Mouse (Mus musculus) erythroblast, embryonic 14.5 days (primary cell): Measurements from ENCODE around the gene Psmb7. TPM values are rescaled to one million over a fixed set of nuclear protein-coding genes. Genes with fewer than 3 reads are reported as not detected.

ENCODE experiments used
- H3K27me3 ChIP-seq: 2 replicates; pipeline ENCODE4 v1.6.1; 2012; ENCODE audit warnings: inconsistent platforms; ENCODE audit not compliant: control insufficient read depth
- H3K36me3 ChIP-seq: 2 replicates; pipeline ENCODE4 v1.6.1; 2012; ENCODE audit warnings: mild to moderate bottlenecking, inconsistent platforms; ENCODE audit not compliant: control insufficient read depth
- H3K4me1 ChIP-seq: 2 replicates; pipeline ENCODE4 v1.6.1; 2012; ENCODE audit warnings: inconsistent platforms; ENCODE audit not compliant: control insufficient read depth
- H3K4me3 ChIP-seq: replicated peaks from 2 replicates; pipeline ENCODE3; 2012; ENCODE audit warnings: moderate library complexity, mild to moderate bottlenecking, inconsistent platforms
- H3K9me3 ChIP-seq: 2 replicates; pipeline ENCODE4 v1.6.1; 2012; ENCODE audit warnings: low read length, inconsistent platforms, mixed read lengths; ENCODE audit not compliant: control insufficient read depth
- GATA1 ChIP-seq: IDR thresholded peaks from 2 replicates; pipeline ENCODE4 v1.6.1; 2012; ENCODE audit warnings: low read length, inconsistent platforms, mixed read lengths
- TAL1 ChIP-seq: IDR thresholded peaks from 3 replicates; pipeline ENCODE4 v1.6.1; 2012; ENCODE audit warnings: low read length, inconsistent platforms, mixed read lengths
- polyA plus RNA-seq: library from polyadenylated mRNA; stranded (reverse); fragments of >175 nt; gene quantifications from 2 replicates; pipeline ENCODE4 v1.2.3, GENCODE M21; 2012

Psmb7 gene
- polyA plus RNA-seq, 1 experiment = 2.3 TPM

- H3K4me3 ChIP-seq = no peak overlapping the region
- TF ChIP-seq TAL1 = no peak
- no peak for TF ChIP-seq GATA1
- H3K36me3 ChIP-seq = peaks cover 71% of the 10 kb centered on the region
- no peaks in the 10 kb centered on the region for H3K27me3 ChIP-seq
- H3K9me3 ChIP-seq = no peaks in the 10 kb centered on the region
- H3K4me1 ChIP-seq = no peaks in the 10 kb centered on the region
These were observed 33.7 kb downstream of the Psmb7 start for GRCm38 (mm10) chr2:38610161-38610560.

GRCm38 (mm10) chr2:38609310-38609709, 34.6 kb downstream of the Psmb7 start:
- Histone ChIP-seq H3K36me3 (peaks cover 70% of the 10 kb centered on the region), H3K4me1 (no peaks in the 10 kb centered on the region), H3K27me3 (no peaks in the 10 kb centered on the region), H3K4me3 (no peak overlapping the region), H3K9me3 (no peaks in the 10 kb centered on the region)
- no peak for TF ChIP-seq TAL1

- H3K9me3 ChIP-seq = no peaks in the 10 kb centered on the region
- H3K27me3 ChIP-seq = no peaks in the 10 kb centered on the region
- H3K36me3 ChIP-seq = peaks cover 71% of the 10 kb centered on the region
- no peak overlapping the region for H3K4me3 ChIP-seq
- no peak for TF ChIP-seq TAL1
- TF ChIP-seq GATA1 = no peak
- H3K4me1 ChIP-seq = no peaks in the 10 kb centered on the region
These were observed 35.0 kb downstream of the Psmb7 start for GRCm38 (mm10) chr2:38608831-38609309.

GRCm38 (mm10) chr2:38607716-38608115, 36.2 kb downstream of the Psmb7 start:
- Histone ChIP-seq H3K4me1 (no peaks in the 10 kb centered on the region), H3K27me3 (no peaks in the 10 kb centered on the region), H3K9me3 (no peaks in the 10 kb centered on the region), H3K4me3 (no peak overlapping the region), H3K36me3 (peaks cover 65% of the 10 kb centered on the region)
- TF ChIP-seq GATA1 (no peak), TAL1 (no peak)

GRCm38 (mm10) chr2:38600842-38601241, 43.0 kb downstream of the Psmb7 start:
- H3K4me3 ChIP-seq = no peak overlapping the region
- H3K9me3 ChIP-seq = no peaks in the 10 kb centered on the region
- H3K4me1 ChIP-seq = peaks cover 1% of the 10 kb centered on the region; the same call in 1 of the 2 replicates
- TF ChIP-seq TAL1 (no peak), GATA1 (no peak)
- H3K36me3 ChIP-seq = peaks cover 46% of the 10 kb centered on the region
- H3K27me3 ChIP-seq = no peaks in the 10 kb centered on the region

GRCm38 (mm10) chr2:38598395-38598794, 45.5 kb downstream of the Psmb7 start:
- Histone ChIP-seq H3K27me3 (no peaks in the 10 kb centered on the region), H3K9me3 (no peaks in the 10 kb centered on the region), H3K4me1 (peaks cover 1% of the 10 kb centered on the region; the same call in 1 of the 2 replicates), H3K4me3 (no peak overlapping the region), H3K36me3 (peaks cover 55% of the 10 kb centered on the region)
- TF ChIP-seq GATA1 (no peak), TAL1 (no peak)

- Histone ChIP-seq H3K27me3 (no peaks in the 10 kb centered on the region), H3K4me1 (peaks cover 1% of the 10 kb centered on the region; the same call in 1 of the 2 replicates), H3K9me3 (no peaks in the 10 kb centered on the region), H3K36me3 (peaks cover 55% of the 10 kb centered on the region), H3K4me3 (no peak overlapping the region)
- TF ChIP-seq GATA1 = no peak
- TF ChIP-seq TAL1 = no peak
These were observed 46.0 kb downstream of the Psmb7 start for GRCm38 (mm10) chr2:38597896-38598295.

- TF ChIP-seq TAL1 = no peak
- no peak for TF ChIP-seq GATA1
- Histone ChIP-seq H3K9me3 (no peaks in the 10 kb centered on the region), H3K4me1 (peaks cover 13% of the 10 kb centered on the region), H3K27me3 (no peaks in the 10 kb centered on the region), H3K4me3 (no peak overlapping the region), H3K36me3 (peaks cover 63% of the 10 kb centered on the region)
These were observed 49.0 kb downstream of the Psmb7 start for GRCm38 (mm10) chr2:38594874-38595273.

- Histone ChIP-seq H3K4me1 (peaks cover 15% of the 10 kb centered on the region), H3K36me3 (peaks cover 74% of the 10 kb centered on the region), H3K9me3 (no peaks in the 10 kb centered on the region), H3K27me3 (no peaks in the 10 kb centered on the region), H3K4me3 (no peak overlapping the region)
- TF ChIP-seq TAL1 = no peak
- no peak for TF ChIP-seq GATA1
These were observed 52.0 kb downstream of the Psmb7 start for GRCm38 (mm10) chr2:38591751-38592459.

- Histone ChIP-seq H3K36me3 (peaks cover 87% of the 10 kb centered on the region), H3K4me1 (peaks cover 7% of the 10 kb centered on the region), H3K27me3 (no peaks in the 10 kb centered on the region), H3K4me3 (no peak overlapping the region), H3K9me3 (no peaks in the 10 kb centered on the region)
- no peak for TF ChIP-seq GATA1
- TF ChIP-seq TAL1 = no peak
These were observed 57.2 kb downstream of the Psmb7 start for GRCm38 (mm10) chr2:38586733-38587132.
